Comparison of ENCODE assay signal across 12 mouse cellular contexts in the genomic region with DNA sequence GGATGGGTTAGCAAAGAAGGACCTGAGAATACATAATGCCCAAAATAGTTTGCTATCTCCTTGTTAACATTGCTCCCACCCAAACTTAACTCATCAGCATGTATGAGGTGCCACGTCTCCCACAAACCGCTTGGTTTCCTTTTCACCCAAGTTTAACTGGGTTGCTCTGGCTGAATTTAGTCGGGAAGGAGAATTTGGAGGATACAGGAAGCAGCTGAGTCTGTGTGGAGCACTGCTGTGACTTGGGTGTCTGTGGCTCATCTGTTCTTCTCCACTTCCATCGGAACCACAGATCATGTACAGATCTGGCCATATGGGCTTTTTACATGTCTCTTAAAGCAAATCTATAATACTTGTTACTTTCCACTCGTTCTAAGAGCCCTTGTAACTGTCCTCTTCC.
"Had no signal": no experiment of that assay in that cellular context is flagged by ENCODE, and none has a peak within 500 bp of the region (broad histone marks: within the 10 kb centered on the region; RNA-seq: fewer than 3 reads in every experiment).

No protein-coding gene starts in this region.

- H3K27ac ChIP-seq: limb, embryonic 12.5 days; liver, embryonic 13.5 days; lung, embryonic 15.5 days; macrophage; midbrain, embryonic 13.5 days; stomach, embryonic 15.5 days had no signal

- H3K4me3 ChIP-seq: limb, embryonic 12.5 days; liver, embryonic 13.5 days; lung, embryonic 15.5 days; midbrain, embryonic 13.5 days; stomach, embryonic 15.5 days had no signal

- H3K27me3 ChIP-seq: limb, embryonic 12.5 days; liver, embryonic 13.5 days; lung, embryonic 15.5 days; midbrain, embryonic 13.5 days; stomach, embryonic 15.5 days had no signal

- H3K36me3 ChIP-seq: limb, embryonic 12.5 days; liver, embryonic 13.5 days; lung, embryonic 15.5 days; midbrain, embryonic 13.5 days; stomach, embryonic 15.5 days had no signal

- H3K4me1 ChIP-seq: liver, embryonic 13.5 days; lung, embryonic 15.5 days; midbrain, embryonic 13.5 days; stomach, embryonic 15.5 days had no signal

- H3K9ac ChIP-seq: limb, embryonic 12.5 days; liver, embryonic 13.5 days; liver, postnatal 0 days; lung, embryonic 15.5 days; midbrain, embryonic 13.5 days; stomach, embryonic 15.5 days had no signal

- DNase-seq: kidney, adult 8-10 months; kidney, postnatal 25 days; liver; liver, embryonic 13.5 days; liver, postnatal 0 days; lung, postnatal 14 days; thymus, postnatal 36 days had no signal
